Mouse (Mus musculus): ENCODE results near the gene Atp13a3.

GRCm38 (mm10) chr16:30314236-30314635 is 91.5 kb downstream of the Atp13a3 start:
- no peak for TF ChIP-seq CTCF (IDR thresholded peaks at IDR 0.05; ENCODE audit: control insufficient read depth, insufficient read depth, insufficient read length)
- TF ChIP-seq MYOD1 (IDR thresholded peaks at IDR 0.05; ENCODE audit: control insufficient read depth, insufficient read length, low read depth) = no peak
- no peak for TF ChIP-seq USF1 (IDR thresholded peaks at IDR 0.05; ENCODE audit: low read depth)
- TF ChIP-seq MYOG (IDR thresholded peaks at IDR 0.05; ENCODE audit: control insufficient read depth, extremely low read depth, insufficient read length) = no peak
- TF ChIP-seq MAX (IDR thresholded peaks at IDR 0.05) = no peak
